Mouse (Mus musculus) limb, embryonic 10.5 days (tissue): ENCODE results near the gene Mcat. TPM values are rescaled to one million over a fixed set of nuclear protein-coding genes. Genes with fewer than 3 reads are reported as not detected.
A peak's percentile ranks its signal among the peaks of the same experiment; 100 is the strongest.

Source experiments
- DNase-seq: peaks from one replicate; pipeline ENCODE4 v3.0.0-alpha.2; 2017; ENCODE audit warnings: low spot score
- H3K27ac ChIP-seq: fragments of 300-500 bp; sonication (generic); 2 replicates; pipeline ENCODE4 v1.5.1; 2016; ENCODE audit warnings: mild to moderate bottlenecking
- H3K27me3 ChIP-seq: fragments of 300-500 bp; sonication (generic); 2 replicates; pipeline ENCODE4 v1.6.1; 2016; ENCODE audit warnings: low read depth, mild to moderate bottlenecking; ENCODE audit not compliant: poor library complexity, severe bottlenecking
- H3K36me3 ChIP-seq: fragments of 300-500 bp; sonication (generic); 2 replicates; pipeline ENCODE4 v1.6.1; 2016; ENCODE audit warnings: mild to moderate bottlenecking, moderate library complexity
- H3K4me1 ChIP-seq: fragments of 300-500 bp; sonication (generic); 2 replicates; pipeline ENCODE4 v1.6.1; 2016
- H3K4me3 ChIP-seq: fragments of 300-500 bp; sonication (generic); 2 replicates; pipeline ENCODE4 v1.5.1; 2016; ENCODE audit warnings: mild to moderate bottlenecking, moderate library complexity
- H3K9me3 ChIP-seq: fragments of 300-500 bp; sonication (generic); replicated peaks from 2 replicates; pipeline ENCODE4 v1.6.1; 2016; ENCODE audit warnings: mild to moderate bottlenecking
- WGBS: fragments of 180-500 bp; shearing (Covaris S2); methylation state at CpG from one replicate; pipeline ENCODE4 v1.1.7; 2016; 5-methylcytosine and 5-hydroxymethylcytosine counted together
- polyA plus RNA-seq: library from polyadenylated mRNA; unstranded; fragments of >200 nt; fragmentation: Nextera tagmentation; extraction: Ambion mirVana; gene quantifications from 2 replicates; pipeline ENCODE4 v1.2.1, GENCODE M21; 2016

Gene Mcat
- polyA plus RNA-seq, 1 experiment from 2014 or later = 50.8 TPM

DNA sequence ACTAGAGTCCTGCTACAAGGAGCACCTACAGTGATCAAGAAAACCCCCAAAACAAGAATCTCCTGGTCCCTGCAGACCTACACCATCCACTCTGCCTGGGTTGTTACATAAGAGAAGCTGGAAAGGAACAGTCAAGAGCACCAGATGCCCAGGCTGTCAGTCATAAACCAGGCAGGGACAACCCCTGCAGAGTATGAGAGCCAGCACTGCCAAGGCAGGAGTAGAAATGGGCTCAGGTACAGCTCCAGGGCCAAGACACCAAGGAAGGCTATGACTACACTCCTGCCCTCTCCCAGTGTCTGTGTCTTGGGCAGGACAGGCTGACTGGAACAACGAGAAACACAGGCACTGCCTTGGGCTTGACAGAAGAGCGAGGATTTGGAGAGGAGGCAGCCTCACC, 13.4 kb downstream of the Mcat start:
- 87% methylated on average over 2 of the region's 2 CpGs for WGBS
- H3K36me3 ChIP-seq = peaks cover 86% of the 10 kb centered on the region

GRCm38 (mm10) chr15:83547144-83547543, 16.4 kb downstream of the Mcat start:
- Histone ChIP-seq H3K27ac (no peak overlapping the region), H3K36me3 (peaks cover 76% of the 10 kb centered on the region), H3K4me3 (no peak overlapping the region), H3K9me3 (no peaks in the 10 kb centered on the region), H3K4me1 (no peaks in the 10 kb centered on the region; the same call in 1 of the 2 replicates), H3K27me3 (no peaks in the 10 kb centered on the region)
- 93% methylated on average over 8 of the region's 8 CpGs for WGBS
- no peak for DNase-seq

More for the DNA sequence above, 13.4 kb downstream of the Mcat start:
- H3K27me3 ChIP-seq = no peaks in the 10 kb centered on the region
- peaks cover 8% of the 10 kb centered on the region; the same call in 1 of the 2 replicates for H3K4me1 ChIP-seq
- H3K27ac ChIP-seq = no peak overlapping the region
- no peaks in the 10 kb centered on the region for H3K9me3 ChIP-seq
- no peak for DNase-seq
- H3K4me3 ChIP-seq = no peak overlapping the region

GRCm38 (mm10) chr15:83546029-83546428, 17.6 kb downstream of the Mcat start:
- WGBS = 94% methylated on average over 7 of the region's 7 CpGs
- Histone ChIP-seq H3K27me3 (no peaks in the 10 kb centered on the region), H3K9me3 (no peaks in the 10 kb centered on the region), H3K4me1 (no peaks in the 10 kb centered on the region; the same call in 1 of the 2 replicates), H3K36me3 (peaks cover 65% of the 10 kb centered on the region), H3K4me3 (no peak overlapping the region), H3K27ac (no peak overlapping the region)
- DNase-seq = no peak

DNA sequence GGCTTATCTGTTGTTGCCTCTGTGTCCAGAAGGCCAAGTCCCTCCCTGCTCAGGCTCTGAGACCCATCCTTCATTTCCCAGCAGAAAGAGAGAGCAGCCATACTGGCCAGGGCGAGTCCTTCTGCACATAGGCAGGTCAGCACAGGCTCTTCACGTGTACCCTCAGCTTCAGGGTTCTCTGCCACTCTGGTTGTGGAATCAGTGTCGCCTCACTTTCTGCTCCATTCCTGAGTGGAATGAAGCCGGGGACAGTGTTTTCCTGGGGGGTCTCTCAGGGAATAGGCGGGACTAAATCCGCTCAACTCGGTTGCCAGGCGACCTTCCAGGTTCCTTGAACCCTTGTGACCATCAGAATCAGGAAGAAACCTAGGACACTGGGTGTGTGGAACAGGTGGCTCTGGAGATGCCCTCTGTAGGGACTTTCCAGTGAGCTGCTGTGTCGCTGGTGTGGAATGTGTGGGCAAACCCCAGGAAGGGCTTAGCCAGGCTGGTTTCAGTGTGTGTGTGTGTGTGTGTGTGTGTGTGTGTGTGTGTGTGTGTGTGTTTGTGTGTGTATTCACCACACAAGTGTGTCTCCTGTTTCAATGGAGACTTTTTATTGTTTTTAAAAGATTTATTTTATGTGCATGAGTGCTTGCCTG, 21.8 kb downstream of the Mcat start:
- Histone ChIP-seq H3K36me3 (peaks cover 22% of the 10 kb centered on the region), H3K4me3 (no peak overlapping the region), H3K27ac (no peak overlapping the region), H3K27me3 (no peaks in the 10 kb centered on the region), H3K4me1 (no peaks in the 10 kb centered on the region; the same call in 1 of the 2 replicates), H3K9me3 (no peaks in the 10 kb centered on the region)
- WGBS = 83% methylated on average over 9 of the region's 9 CpGs
- DNase-seq = no peak

- 77% methylated on average over 4 of the region's 4 CpGs for WGBS
- H3K9me3 ChIP-seq = no peaks in the 10 kb centered on the region
- no peaks in the 10 kb centered on the region for H3K27me3 ChIP-seq
- H3K4me3 ChIP-seq = no peak overlapping the region
- no peak overlapping the region for H3K27ac ChIP-seq
- DNase-seq = no peak
- peaks cover 3% of the 10 kb centered on the region for H3K36me3 ChIP-seq
- no peaks in the 10 kb centered on the region; the same call in 1 of the 2 replicates for H3K4me1 ChIP-seq
Observed at GRCm38 (mm10) chr15:83539905-83540304, 23.7 kb downstream of the Mcat start.

- Histone ChIP-seq H3K36me3 (no peaks in the 10 kb centered on the region), H3K27ac (no peak overlapping the region), H3K4me3 (no peak overlapping the region), H3K9me3 (no peaks in the 10 kb centered on the region), H3K4me1 (no peaks in the 10 kb centered on the region), H3K27me3 (no peaks in the 10 kb centered on the region)
- WGBS = 96% methylated on average over 2 of the region's 2 CpGs
- DNase-seq = no peak
Observed at GRCm38 (mm10) chr15:83538855-83539254, 24.7 kb downstream of the Mcat start.

- Histone ChIP-seq H3K27me3 (0 out of 2 replicates have a peak, but pooled peaks cover under 1% of the 10 kb centered on the region), H3K4me1 (no peaks in the 10 kb centered on the region), H3K9me3 (no peaks in the 10 kb centered on the region), H3K4me3 (no peak overlapping the region), H3K27ac (no peak overlapping the region), H3K36me3 (no peaks in the 10 kb centered on the region)
- no peak for DNase-seq
- 88% methylated on average over 6 of the region's 6 CpGs for WGBS
Observed at GRCm38 (mm10) chr15:83535890-83536231, 27.7 kb downstream of the Mcat start.

GRCm38 (mm10) chr15:83534960-83535889, 28.4 kb downstream of the Mcat start:
- 0 out of 2 replicates have a peak overlapping the region, but pooled peaks have one; percentile 15 for H3K27ac ChIP-seq
- H3K27me3 ChIP-seq = peaks cover 6% of the 10 kb centered on the region; the same call in 1 of the 2 replicates
- 89% methylated on average over 17 of the region's 17 CpGs for WGBS
- H3K4me1 ChIP-seq = no peaks in the 10 kb centered on the region
- no peaks in the 10 kb centered on the region for H3K36me3 ChIP-seq
- no peak for DNase-seq
- no peak overlapping the region for H3K4me3 ChIP-seq
- no peaks in the 10 kb centered on the region for H3K9me3 ChIP-seq

GRCm38 (mm10) chr15:83532606-83533005, 31.0 kb downstream of the Mcat start:
- H3K4me3 ChIP-seq = no peak overlapping the region
- no peaks in the 10 kb centered on the region for H3K9me3 ChIP-seq
- H3K4me1 ChIP-seq = no peaks in the 10 kb centered on the region
- DNase-seq = no peak
- H3K27ac ChIP-seq = no peak overlapping the region
- no peaks in the 10 kb centered on the region for H3K36me3 ChIP-seq
- 85% methylated on average over 7 of the region's 7 CpGs for WGBS
- H3K27me3 ChIP-seq = peaks cover 33% of the 10 kb centered on the region

GRCm38 (mm10) chr15:83531961-83532469, 31.6 kb downstream of the Mcat start:
- WGBS = 83% methylated on average over 5 of the region's 5 CpGs
- H3K4me3 ChIP-seq = no peak overlapping the region
- H3K36me3 ChIP-seq = no peaks in the 10 kb centered on the region
- no peak overlapping the region for H3K27ac ChIP-seq
- no peaks in the 10 kb centered on the region for H3K9me3 ChIP-seq
- DNase-seq = no peak
- peaks cover 4% of the 10 kb centered on the region for H3K4me1 ChIP-seq
- H3K27me3 ChIP-seq = peaks cover 39% of the 10 kb centered on the region

- peak overlapping the region; percentile 50; the same call in 1 of the 2 replicates for H3K27ac ChIP-seq
- 74% methylated on average over 6 of the region's 6 CpGs for WGBS
- no peaks in the 10 kb centered on the region for H3K9me3 ChIP-seq
- peaks cover 52% of the 10 kb centered on the region for H3K27me3 ChIP-seq
- peaks cover 18% of the 10 kb centered on the region for H3K4me1 ChIP-seq
- no peaks in the 10 kb centered on the region for H3K36me3 ChIP-seq
- H3K4me3 ChIP-seq = no peak overlapping the region
- no peak for DNase-seq
Observed at GRCm38 (mm10) chr15:83530688-83531087, 32.9 kb downstream of the Mcat start.

GRCm38 (mm10) chr15:83530233-83530632, 33.4 kb downstream of the Mcat start:
- DNase-seq = no peak
- Histone ChIP-seq H3K9me3 (no peaks in the 10 kb centered on the region), H3K27ac (peak overlapping the region; percentile 50; the same call in 1 of the 2 replicates), H3K4me1 (peaks cover 22% of the 10 kb centered on the region), H3K4me3 (no peak overlapping the region), H3K36me3 (no peaks in the 10 kb centered on the region), H3K27me3 (peaks cover 56% of the 10 kb centered on the region)
- WGBS = 73% methylated on average over 9 of the region's 9 CpGs

DNA sequence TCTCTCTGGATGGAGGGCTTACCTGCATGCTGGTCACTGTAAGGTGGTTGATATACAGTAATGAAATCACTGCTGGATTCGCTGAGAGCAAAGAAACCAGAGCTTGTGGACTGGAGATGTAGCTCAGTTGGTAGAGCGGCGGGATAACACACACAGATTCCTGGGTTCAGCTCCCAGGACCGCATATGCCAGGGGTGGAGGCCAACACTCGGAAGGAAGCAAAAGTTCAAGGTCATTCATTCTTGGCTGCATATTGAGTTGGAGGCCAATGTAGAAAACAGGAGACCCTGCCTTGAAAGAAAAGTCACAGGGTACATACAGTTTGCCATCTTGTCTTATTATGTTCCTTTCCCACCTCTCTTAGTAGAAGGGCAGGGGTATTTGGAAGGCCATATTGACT, 33.8 kb downstream of the Mcat start:
- no peak for DNase-seq
- WGBS = 89% methylated on average over 5 of the region's 5 CpGs
- Histone ChIP-seq H3K4me1 (peaks cover 25% of the 10 kb centered on the region), H3K36me3 (no peaks in the 10 kb centered on the region), H3K4me3 (no peak overlapping the region), H3K9me3 (no peaks in the 10 kb centered on the region), H3K27ac (no peak overlapping the region), H3K27me3 (peaks cover 61% of the 10 kb centered on the region)
